Mouse (Mus musculus): ENCODE measurements around the gene Thumpd2.

DNA sequence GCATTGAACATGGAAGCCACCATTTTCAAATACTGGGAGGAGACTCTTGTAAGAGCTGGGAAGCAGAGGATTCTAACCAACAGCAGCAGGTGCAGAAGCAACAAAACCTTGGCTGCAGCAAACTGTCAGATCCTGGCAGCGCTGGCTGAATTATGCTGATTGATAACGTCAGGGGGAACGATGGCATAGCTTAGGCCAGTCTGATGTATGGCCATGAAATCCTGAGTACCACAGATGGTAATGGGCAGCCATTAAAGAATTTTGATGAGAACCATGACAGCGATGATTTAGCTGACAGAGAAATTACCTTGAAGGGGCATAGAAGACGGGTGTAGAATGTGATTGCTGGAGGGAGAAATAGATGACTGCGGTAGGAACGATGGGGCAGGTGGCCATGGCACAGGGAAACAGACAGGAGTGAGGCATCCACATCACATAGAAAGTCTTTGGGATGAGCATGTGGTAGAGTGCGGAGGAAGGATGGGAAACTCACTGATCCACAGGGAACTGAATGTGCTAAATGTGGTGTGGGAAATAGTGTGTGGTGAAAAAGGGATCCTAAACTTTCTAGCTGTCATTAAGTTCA is 8.0 kb downstream of the Thumpd2 start:
- TF ChIP-seq CTCF (IDR thresholded peaks at IDR 0.05; ENCODE audit: borderline replicate concordance, insufficient read depth, low read length) (no peak), POLR2A (IDR thresholded peaks at IDR 0.05; ENCODE audit: low read depth, low read length) (no peak)

Measured in embryonic fibroblast, embryonic 13.5 days (primary cell).